Mouse (Mus musculus): ENCODE results near the gene Irgm1.

DNA sequence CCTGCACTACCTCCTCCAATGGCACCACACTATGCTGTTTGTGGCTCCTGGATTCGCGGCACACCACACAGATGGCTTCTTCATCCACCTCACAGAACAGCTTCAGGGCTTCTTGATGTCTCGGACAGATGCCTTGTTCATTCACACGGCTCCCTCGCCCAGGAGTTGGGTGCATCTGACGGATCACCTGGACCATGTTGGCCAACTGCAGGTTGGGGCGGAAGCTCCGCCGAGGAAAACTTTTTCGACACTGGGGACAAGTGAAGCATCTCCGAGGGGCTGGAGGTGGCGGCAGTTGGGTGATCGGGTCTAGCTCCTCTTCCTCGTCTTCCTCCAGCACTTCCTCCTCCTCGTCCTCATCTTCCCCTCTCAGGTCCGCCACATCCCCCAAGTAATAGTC lies 55.6 kb downstream of the Irgm1 start:
- TF ChIP-seq CTCF (IDR thresholded peaks at IDR 0.05; ENCODE audit: extremely low read depth, insufficient read depth, low read length) (no peak), POLR2A (IDR thresholded peaks at IDR 0.05; ENCODE audit: extremely low read depth, insufficient read depth, low read length) (no peak)

All from cortical plate, adult 2 months (tissue).